Mouse (Mus musculus): ENCODE data around the gene Hist1h4m.
"Not testable (repeated sequence)": the region's sequence is repeated elsewhere in the genome, so short reads cannot be mapped to it uniquely, and the experiment has no call there.

The Hist1h4m gene

DNA sequence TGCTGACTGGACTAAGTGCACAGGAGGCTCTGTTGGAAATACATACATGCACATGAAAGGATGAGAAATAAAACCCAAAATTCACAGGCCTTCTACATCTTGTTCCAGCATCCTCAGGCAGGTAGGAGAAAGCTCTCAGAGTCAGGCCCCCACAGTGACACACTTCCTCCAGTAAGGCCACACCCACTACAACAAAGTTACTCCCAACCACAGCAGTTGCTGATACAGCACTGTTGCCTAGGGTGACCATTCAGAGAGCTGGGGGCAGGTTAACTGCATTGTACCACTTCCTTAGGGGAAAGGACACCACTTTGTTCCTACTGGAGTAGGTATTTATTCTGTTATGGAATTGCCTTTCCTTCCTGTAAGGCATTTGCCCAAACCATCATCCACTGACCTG lies 14.4 kb upstream of the Hist1h4m start:
- in situ Hi-C loops (cut with MboI, MseI) = loop anchor here (5.0 to 25.0 kb wide), 2 partner anchors 50 to 1965 kb away; partner anchors contain the start of genes Hist1h1a, Hist1h2ab, Hist1h3a and Hist1h3b

DNA sequence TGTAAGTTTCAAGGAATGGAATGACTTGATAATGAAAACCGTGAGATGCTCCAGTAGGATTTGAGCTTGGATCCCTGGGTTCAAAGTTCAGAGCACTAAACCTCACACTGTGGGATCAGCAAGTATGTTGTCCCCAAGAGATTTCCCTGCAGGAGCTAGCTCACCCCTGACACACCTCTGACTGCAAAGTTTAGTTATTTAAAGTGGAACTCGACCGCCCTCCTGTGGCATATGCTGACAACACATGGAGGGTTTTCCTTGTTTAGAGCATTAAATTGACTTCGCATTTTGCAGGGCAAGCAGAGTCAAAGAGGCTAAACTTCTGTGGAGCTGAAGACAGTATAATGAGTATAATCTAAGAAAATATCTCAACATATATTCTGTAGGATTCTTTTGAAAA lies 8.5 kb upstream of the Hist1h4m start:
- in situ Hi-C loops (cut with MboI, MseI) = not testable (repeated sequence)

DNA sequence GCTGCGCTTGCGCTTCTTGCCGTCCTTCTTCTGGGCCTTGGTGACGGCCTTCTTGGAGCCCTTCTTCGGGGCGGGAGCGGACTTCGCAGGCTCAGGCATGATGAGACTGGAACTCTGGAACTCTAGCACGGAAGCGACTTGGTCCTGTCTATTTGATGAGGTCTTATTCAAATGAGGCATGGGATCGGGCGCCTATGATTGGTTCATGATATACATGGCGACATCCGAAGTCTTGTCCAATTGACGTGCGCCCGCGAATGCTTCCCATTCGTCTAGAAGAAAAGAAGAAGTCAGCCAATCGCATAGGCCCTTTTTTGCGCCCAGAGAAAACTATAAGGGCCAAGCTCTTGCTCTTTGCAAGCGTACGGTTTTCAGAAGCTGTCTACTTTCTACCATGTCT lies 1.5 kb upstream of the Hist1h4m start, which contains the start of the genes Hist1h2bq and Hist1h2ao:
Gene Hist1h2bq, minus strand, starts transcription at position 125 of the 400 bp plus-strand sequence.
Gene Hist1h2ao, plus strand, starts transcription at position 393 of the 400 bp plus-strand sequence.
- in situ Hi-C loops (cut with MboI, MseI) = not testable (repeated sequence)

DNA sequence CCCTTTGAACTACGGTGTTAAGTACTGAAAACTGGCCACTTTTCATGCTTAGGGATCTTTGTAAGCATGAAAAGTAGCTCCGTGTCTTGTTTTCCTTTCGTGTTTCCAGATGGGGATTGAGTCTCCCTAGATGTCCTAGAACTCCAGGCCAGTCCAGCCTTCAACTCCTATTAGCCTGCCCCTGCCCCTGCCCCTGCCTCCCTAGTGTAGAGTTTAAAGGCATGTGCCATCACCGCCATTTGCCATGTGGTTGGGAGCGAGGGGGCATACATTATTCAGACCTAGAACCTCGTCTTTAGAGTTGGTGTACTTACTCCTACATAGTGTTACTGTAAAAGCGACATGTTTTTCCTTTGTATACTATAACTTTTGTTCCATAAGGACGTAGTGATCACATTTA lies 472 bp upstream of the Hist1h4m start:
- in situ Hi-C loops (cut with MboI, MseI) = not testable (repeated sequence)

DNA sequence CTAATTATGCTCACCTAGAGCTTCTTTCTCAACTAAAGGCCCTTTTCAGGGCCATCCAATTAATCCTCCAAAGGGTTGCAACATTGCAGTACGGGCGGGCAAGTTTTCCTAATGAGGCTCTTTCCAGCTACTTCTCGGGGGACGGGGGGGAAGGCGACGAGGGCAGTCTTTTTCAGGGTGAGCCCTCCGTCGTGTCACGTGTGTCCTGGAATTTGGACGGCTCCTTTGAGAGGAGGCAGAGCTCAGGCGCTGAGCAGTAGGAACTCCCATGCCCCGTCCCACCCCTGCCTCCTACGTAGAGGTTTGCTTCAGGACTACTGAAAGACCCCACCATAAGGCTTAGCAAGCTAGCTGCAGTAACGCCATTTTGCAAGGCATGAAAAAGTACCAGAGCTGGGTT lies 546 bp downstream of the Hist1h4m start:
- in situ Hi-C loops (cut with MboI, MseI) = not testable (repeated sequence)

DNA sequence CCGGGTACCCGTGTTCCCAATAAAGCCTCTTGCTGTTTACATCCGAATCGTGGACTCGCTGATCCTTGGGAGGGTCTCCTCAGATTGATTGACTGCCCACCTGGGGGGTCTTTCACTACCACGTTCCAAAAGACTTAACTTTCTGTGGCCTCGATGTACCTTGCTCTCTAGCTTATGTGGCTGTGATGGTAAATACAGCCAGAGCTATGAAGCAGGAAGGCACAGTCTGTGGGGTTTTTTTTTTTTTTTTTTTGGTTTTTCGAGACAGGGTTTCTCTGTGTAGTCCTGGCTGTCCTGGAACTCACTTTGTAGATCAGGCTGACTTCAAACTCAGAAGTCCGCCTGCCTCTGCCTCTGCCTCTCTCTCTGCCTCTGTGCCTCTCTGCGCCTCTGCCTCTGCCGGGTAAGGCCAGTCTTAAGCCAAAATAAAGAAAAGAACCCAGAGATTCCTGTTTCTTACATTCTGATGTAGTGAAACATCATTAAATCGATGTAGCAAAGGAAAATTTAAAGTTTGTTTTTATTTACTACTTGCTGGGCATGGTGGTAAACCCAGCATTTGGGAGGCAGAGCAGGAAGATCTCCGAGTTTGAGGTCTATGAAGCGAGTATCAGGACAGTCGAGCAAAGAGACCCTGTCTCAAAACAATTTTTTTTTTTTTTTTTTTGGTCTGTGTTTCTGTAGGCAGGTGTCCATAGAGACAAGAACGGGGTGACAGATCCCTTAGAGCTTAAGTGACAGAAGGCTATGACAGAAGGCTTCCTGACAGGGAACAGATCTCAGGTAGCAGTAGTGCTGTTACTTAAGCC lies 8.7 kb downstream of the Hist1h4m start:
- in situ Hi-C loops (cut with MboI, MseI) = loop anchor here (10.0 kb wide), 1 partner anchor 915 kb away; no protein-coding TSS in a partner anchor

DNA sequence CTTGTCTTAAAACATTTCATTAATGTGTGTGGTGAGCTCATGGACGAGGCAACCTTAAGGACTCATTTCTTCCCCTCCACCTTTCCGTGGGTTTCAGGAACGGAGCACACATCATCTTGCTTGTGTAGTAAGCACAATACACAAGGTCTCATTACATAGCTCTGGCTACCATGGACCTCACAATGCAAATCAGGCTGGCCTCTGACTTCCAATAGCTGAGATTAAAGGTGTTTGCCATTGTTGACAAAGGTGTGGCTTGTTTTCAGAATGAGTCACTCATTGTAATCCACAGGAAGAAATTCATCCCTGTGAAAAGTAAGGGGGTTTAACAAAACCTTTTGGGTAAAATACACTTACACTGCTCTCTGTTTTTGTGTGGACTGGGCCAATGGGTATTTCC lies 17.0 kb downstream of the Hist1h4m start:
- in situ Hi-C loops (cut with MboI, MseI) = loop anchor here (10.0 kb wide), 1 partner anchor 906 kb away; no protein-coding TSS in a partner anchor

DNA sequence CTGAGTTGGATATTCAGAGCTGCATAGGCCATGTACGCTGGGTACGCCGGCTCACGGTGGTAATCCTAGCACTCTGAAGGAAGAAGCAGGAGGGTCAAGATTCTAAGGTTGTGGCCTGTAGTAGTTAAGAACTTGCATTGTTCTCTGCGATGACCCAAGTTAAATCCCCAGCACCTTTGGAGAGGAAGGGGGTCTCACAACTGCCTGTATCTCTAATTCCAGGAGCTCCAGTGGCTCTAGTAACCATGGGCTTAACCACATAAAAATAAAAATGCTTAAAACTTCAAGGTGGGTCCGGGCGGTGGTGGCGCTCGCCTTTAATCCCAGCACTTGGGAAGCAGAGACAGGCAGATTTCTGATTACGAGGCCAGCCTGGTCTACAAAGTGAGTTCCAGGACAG lies 18.8 kb downstream of the Hist1h4m start:
- in situ Hi-C loops (cut with MboI, MseI) = loop anchor here (5.0 kb wide), 1 partner anchor 212 kb away; the partner anchor contains the start of genes Hist1h2ag, Hist1h2bj and Hist1h4i

DNA sequence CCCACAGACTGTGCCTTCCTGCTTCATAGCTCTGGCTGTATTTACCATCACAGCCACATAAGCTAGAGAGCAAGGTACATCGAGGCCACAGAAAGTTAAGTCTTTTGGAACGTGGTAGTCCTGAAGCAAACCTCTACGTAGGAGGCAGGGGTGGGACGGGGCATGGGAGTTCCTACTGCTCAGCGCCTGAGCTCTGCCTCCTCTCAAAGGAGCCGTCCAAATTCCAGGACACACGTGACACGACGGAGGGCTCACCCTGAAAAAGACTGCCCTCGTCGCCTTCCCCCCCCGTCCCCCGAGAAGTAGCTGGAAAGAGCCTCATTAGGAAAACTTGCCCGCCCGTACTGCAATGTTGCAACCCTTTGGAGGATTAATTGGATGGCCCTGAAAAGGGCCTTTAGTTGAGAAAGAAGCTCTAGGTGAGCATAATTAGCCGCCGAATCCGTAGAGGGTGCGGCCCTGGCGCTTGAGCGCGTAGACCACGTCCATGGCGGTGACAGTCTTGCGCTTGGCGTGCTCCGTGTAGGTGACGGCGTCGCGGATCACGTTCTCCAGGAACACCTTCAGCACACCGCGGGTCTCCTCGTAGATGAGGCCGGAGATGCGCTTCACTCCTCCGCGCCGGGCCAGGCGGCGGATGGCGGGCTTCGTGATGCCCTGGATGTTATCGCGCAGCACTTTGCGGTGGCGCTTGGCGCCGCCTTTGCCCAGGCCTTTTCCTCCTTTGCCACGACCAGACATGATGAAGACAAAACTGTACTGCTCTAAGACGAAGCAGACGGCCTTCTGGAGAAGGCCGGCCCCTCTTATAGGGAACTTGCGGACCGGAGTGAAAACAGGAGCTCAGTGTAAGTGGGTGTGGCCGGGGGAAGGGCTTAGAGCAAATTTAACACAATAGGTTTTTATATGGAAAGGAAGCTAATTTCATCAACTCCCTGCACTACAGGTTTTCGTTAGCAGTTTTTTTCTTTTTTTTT lies 20.2 kb downstream of the Hist1h4m start, which contains the start of gene Hist1h4n:
Gene Hist1h4n, minus strand, starts transcription at position 779 of the 977 bp plus-strand sequence.
- in situ Hi-C loops (cut with MboI, MseI) = loop anchor here (5.0 kb wide), 1 partner anchor 211 kb away; the partner anchor contains the start of genes Hist1h2ag, Hist1h2bj and Hist1h4i

DNA sequence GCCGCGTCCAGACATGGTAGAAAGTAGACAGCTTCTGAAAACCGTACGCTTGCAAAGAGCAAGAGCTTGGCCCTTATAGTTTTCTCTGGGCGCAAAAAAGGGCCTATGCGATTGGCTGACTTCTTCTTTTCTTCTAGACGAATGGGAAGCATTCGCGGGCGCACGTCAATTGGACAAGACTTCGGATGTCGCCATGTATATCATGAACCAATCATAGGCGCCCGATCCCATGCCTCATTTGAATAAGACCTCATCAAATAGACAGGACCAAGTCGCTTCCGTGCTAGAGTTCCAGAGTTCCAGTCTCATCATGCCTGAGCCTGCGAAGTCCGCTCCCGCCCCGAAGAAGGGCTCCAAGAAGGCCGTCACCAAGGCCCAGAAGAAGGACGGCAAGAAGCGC lies 21.9 kb downstream of the Hist1h4m start, which contains the start of the genes Hist1h2ap and Hist1h2br:
Gene Hist1h2ap, minus strand, starts transcription at position 47 of the 400 bp plus-strand sequence.
Gene Hist1h2br, plus strand, starts transcription at position 283 of the 400 bp plus-strand sequence.
- in situ Hi-C loops (cut with MboI, MseI) = loop anchor here (5.0 kb wide), 1 partner anchor 209 kb away; the partner anchor contains the start of genes Hist1h2ag, Hist1h2bj and Hist1h4i

DNA sequence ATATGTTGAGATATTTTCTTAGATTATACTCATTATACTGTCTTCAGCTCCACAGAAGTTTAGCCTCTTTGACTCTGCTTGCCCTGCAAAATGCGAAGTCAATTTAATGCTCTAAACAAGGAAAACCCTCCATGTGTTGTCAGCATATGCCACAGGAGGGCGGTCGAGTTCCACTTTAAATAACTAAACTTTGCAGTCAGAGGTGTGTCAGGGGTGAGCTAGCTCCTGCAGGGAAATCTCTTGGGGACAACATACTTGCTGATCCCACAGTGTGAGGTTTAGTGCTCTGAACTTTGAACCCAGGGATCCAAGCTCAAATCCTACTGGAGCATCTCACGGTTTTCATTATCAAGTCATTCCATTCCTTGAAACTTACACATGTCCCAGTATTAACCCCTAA lies 29.0 kb downstream of the Hist1h4m start:
- in situ Hi-C loops (cut with MboI, MseI) = not testable (repeated sequence)

DNA sequence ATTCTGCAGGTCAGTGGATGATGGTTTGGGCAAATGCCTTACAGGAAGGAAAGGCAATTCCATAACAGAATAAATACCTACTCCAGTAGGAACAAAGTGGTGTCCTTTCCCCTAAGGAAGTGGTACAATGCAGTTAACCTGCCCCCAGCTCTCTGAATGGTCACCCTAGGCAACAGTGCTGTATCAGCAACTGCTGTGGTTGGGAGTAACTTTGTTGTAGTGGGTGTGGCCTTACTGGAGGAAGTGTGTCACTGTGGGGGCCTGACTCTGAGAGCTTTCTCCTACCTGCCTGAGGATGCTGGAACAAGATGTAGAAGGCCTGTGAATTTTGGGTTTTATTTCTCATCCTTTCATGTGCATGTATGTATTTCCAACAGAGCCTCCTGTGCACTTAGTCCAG lies 34.8 kb downstream of the Hist1h4m start:
- in situ Hi-C loops (cut with MboI, MseI) = loop anchor here (5.0 kb wide), 1 partner anchor 49 kb away; no protein-coding TSS in a partner anchor

DNA sequence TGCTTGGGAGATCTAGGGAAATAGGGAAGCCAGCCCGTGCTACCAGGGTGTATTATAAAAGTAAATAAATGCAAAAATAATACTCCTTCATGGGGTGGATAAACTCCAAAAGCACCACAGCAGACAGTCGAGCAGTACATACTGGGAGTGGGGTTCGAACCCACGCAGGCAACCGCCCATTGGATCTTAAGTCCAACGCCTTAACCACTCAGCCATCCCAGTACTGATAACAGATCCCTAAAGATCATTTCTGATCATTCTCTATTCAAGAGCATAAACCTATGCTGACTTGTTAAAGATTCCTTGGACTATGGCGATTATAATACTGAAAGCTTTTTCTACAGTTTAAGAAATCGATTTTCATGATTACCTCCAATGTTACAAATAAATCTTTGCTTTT lies 36.3 kb downstream of the Hist1h4m start:
- in situ Hi-C loops (cut with MboI, MseI) = loop anchor here (5.0 kb wide), 1 partner anchor 51 kb away; no protein-coding TSS in a partner anchor

DNA sequence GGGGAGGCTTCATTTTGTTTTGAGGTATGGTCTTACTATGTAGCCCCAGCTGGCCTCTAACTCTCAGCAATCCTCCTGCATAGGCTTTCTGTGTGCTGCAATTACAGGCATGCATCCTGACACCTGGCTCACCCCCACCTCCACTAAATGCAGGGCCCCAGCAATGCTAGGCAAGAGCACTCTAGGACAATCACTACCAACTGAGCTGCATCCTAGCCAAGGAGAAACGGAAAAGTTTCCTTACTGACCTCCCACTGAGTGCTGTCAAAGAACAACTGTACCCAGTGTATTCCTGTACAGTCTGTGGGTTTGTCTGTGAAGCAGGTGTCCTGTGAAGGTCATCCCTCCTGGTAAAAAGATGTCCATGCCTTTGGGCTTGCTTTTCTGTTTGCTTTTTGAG lies 39.1 kb downstream of the Hist1h4m start:
- in situ Hi-C loops (cut with MboI, MseI) = loop anchor here (10.0 kb wide), 2 partner anchors 94 to 1564 kb away; partner anchors contain the start of gene Zfp184

DNA sequence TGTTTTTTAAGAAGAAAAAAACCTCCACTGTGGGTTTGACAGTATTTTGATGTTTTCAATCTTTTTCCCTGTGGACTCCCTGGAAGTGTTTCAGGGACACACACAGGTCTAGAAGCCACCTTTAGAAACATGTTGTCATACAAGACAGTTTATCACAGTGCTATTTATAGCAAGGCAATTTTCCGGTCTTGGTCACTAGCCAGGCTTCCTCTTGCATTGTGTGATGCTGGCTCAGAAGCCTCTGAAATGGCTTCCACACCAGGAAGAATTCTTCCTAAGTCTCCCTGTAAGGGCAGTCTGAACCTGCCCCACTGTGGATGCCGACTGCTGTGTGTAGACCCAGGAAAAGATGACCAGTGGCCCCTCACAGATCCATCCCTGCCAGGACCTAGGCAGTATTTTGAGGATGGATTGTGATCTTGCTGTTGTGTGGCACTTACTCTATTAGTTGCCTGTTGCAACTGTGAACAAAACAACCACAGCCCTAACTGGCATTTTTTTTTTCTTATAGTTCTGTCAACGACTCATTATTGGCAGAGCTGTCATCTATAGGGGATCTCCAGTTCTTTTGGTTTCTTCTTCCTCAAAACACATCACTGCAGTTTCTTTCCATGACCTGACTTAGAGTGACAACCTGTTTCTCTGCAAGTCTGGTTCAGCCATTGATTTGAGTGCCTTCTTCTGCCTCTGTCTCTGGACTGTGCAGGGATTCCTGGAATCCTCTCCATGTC lies 40.8 kb downstream of the Hist1h4m start:
- in situ Hi-C loops (cut with MboI, MseI) = loop anchor here (10.0 kb wide), 2 partner anchors 92 to 1562 kb away; partner anchors contain the start of gene Zfp184

DNA sequence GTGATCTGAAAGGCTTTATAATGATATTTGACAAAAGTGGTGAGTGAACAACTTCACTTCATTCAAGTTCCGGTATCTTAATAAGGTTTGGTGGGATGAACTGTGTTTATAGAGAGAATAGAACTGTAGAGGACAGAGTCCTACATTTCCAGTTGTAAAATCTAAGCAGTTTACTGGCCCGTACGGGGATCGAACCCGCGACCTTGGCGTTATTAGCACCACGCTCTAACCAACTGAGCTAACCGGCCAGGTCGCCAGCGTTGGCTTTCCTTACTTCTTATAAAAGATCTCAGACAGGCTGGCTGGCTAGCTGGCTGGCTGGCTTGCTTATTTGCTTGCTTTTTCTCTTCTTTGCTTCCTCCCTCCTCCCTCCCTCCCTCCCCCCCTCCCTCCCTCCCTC lies 43.6 kb downstream of the Hist1h4m start:
- in situ Hi-C loops (cut with MboI, MseI) = loop anchor here (5.0 to 10.0 kb wide), 4 partner anchors 42 to 1560 kb away; partner anchors contain the start of gene Zfp184

DNA sequence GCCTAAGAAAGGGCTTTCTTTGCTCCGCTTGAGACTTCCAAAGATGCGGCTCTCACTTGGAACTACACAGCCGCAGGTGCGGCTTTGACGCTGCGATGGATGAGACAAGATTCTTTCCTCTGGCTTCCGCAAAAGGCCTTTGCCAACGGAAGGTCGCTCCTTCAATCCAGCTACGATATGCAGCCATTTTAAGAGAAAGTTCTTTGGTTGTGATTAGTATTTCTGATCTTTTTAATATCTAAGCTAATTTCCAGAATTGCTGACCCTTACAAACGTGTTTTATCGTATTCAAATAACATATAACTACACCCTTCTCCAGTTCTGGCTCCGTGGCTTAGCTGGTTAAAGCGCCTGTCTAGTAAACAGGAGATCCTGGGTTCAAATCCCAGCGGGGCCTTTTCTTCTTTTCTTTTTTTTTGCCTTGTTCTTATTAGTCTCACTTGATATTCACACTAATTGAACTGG lies 44.2 kb downstream of the Hist1h4m start:
- in situ Hi-C loops (cut with MboI, MseI) = loop anchor here (5.0 to 10.0 kb wide), 4 partner anchors 42 to 1559 kb away; partner anchors contain the start of gene Zfp184

DNA sequence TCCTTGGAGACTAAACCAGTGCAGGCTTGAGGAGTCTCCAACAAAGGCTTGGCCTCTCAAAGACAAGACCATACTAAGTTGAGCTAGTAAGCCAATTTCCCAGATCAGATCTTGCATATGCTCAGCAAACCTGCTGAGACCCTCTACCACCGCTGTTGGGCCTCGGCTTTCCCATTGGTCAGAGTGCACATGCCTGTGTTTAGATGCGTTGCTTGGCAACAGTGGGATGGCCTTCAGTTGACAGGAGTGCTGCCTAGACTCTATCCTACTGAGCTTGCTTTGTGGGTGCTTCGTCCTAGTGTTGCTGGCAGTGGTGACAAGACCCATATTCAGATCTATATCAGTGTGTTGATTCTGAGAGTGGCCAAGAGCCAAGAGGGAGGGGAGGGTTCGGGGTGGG lies 50.1 kb downstream of the Hist1h4m start:
- in situ Hi-C loops (cut with MboI, MseI) = no loop called here
